Mouse (Mus musculus): Measurements from ENCODE around the gene Evi2a. TPM values are rescaled to one million over a fixed set of nuclear protein-coding genes. Genes with fewer than 3 reads are reported as not detected.

The Evi2a gene
- polyA plus RNA-seq, 1 experiment from 2014 or later, result 2.8 TPM

DNA sequence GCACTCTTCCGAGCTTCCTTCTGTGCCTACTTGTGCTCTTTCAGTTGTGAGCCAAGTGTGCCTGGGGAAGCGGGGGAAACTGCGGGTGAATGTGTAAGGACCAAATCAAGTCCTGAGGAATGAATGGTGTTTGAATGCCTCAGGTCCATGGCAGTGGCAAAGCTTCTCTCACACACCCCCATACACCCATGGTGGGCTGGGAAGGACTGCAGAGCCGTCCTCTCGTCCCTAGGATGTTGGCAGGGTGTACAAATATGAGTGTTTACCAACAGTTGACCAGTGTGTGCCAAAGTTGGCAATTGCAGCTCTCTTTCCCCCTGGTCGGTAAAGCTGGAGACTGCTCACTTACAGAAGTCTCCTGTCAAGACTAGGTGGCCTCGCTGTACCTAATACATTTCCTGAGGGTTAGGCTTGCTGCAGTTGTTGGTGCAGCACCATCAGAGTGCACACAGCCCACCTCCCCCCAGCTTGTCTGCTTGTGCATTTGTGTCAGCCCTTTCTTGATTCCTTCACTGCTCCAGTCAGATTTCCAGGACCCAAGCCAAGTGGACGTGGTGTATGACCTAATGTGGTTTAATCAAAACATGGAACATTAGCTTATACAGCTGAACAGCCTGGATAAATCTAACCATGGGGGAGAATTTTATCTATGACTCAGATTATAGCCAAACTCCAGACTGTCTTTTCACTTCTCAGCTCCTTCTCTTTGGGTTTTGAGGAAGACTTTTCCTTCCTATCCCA lies 3.7 kb upstream of the Evi2a start:
- Histone ChIP-seq H3K4me3 (no peak overlapping the region), H3K9me3 (no peaks in the 10 kb centered on the region), H3K27ac (replicated peaks) (peak overlapping the region; percentile 56; the same call in 1 of the 2 replicates), H3K27me3 (no peaks in the 10 kb centered on the region), H3K4me1 (peaks cover 8% of the 10 kb centered on the region; the same call in 1 of the 2 replicates), H3K9ac (replicated peaks) (no peak overlapping the region), H3K4me2 (replicated peaks) (no peak overlapping the region), H3K36me3 (peaks cover 18% of the 10 kb centered on the region; the same call in 1 of the 2 replicates)
- no peak for ATAC-seq (ENCODE audit: low FRiP score, low read depth)
- WGBS, result 85% methylated on average over 8 of the region's 8 CpGs

DNA sequence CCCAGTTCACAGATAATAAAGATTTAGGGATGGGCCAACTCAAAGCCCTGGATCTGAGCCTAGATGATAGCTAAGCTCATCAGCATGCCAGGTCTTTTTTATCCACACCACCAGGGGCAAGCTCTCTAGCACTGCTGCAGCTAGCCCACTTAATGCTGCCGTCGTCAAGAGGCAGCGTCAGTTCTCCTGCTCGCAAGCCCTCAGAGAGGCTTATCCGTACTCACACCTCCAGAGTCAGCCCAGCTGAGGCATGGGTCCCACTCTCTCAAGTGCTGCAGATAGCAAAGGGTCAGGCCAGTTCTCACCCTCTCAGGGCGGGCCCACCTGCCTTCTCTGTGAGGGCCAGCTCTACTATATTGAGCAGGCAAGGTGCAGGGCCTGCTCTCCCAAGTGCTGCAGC lies 2.9 kb upstream of the Evi2a start:
- Histone ChIP-seq H3K4me3 (no peak overlapping the region), H3K4me1 (peaks cover 8% of the 10 kb centered on the region; the same call in 1 of the 2 replicates), H3K27ac (replicated peaks) (no peak overlapping the region), H3K9ac (replicated peaks) (no peak overlapping the region), H3K9me3 (no peaks in the 10 kb centered on the region), H3K4me2 (replicated peaks) (no peak overlapping the region), H3K36me3 (peaks cover 20% of the 10 kb centered on the region; the same call in 1 of the 2 replicates), H3K27me3 (no peaks in the 10 kb centered on the region)
- no peak for ATAC-seq (ENCODE audit: low FRiP score, low read depth)
- WGBS, result 87% methylated on average over 6 of the region's 6 CpGs

DNA sequence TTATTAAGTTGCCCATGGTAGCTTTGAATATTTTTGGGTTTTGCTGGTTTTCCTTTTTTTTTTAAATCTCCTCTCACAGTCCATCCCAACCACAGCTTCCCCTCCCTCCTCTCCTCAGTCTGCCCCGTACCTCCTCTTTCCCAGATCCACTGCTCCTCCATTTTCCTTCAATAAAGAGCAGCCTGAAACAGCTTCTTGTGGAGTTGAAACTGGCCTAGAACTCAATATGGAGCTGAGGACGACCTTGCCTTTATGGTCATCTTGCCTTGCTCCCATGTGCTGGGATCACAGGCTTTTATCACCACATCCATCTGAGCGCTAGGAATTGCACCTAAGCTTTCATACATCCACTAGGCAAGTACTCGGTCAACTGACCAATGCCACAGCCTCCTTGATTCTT lies 1.1 kb upstream of the Evi2a start:
- WGBS, result 97% methylated on average over 4 of the region's 4 CpGs

GRCm38 (mm10) chr11:79530774-79531173 lies 365 bp upstream of the Evi2a start:
- H3K9ac ChIP-seq (replicated peaks), result no peak overlapping the region
- no peak for ATAC-seq (ENCODE audit: low FRiP score, low read depth)
- no peak overlapping the region for H3K27ac ChIP-seq (replicated peaks)
- WGBS, result 84% methylated on average over 11 of the region's 11 CpGs
- peaks cover 8% of the 10 kb centered on the region; the same call in 1 of the 2 replicates for H3K4me1 ChIP-seq
- no peaks in the 10 kb centered on the region for H3K9me3 ChIP-seq
- H3K36me3 ChIP-seq, result 0 out of 2 replicates have a peak, but pooled peaks cover 19% of the 10 kb centered on the region
- no peaks in the 10 kb centered on the region for H3K27me3 ChIP-seq
- no peak overlapping the region for H3K4me3 ChIP-seq
- H3K4me2 ChIP-seq (replicated peaks), result no peak overlapping the region

More for the DNA sequence above, 1.1 kb upstream of the Evi2a start:
- no peak for ATAC-seq (ENCODE audit: low FRiP score, low read depth)
- Histone ChIP-seq H3K27me3 (no peaks in the 10 kb centered on the region), H3K9me3 (no peaks in the 10 kb centered on the region), H3K9ac (replicated peaks) (no peak overlapping the region), H3K4me1 (peaks cover 8% of the 10 kb centered on the region; the same call in 1 of the 2 replicates), H3K27ac (replicated peaks) (no peak overlapping the region), H3K4me2 (replicated peaks) (no peak overlapping the region), H3K36me3 (0 out of 2 replicates have a peak, but pooled peaks cover 22% of the 10 kb centered on the region), H3K4me3 (no peak overlapping the region)

GRCm38 (mm10) chr11:79529736-79530135 lies 673 bp downstream of the Evi2a start:
- H3K36me3 ChIP-seq, result 0 out of 2 replicates have a peak, but pooled peaks cover 22% of the 10 kb centered on the region

GRCm38 (mm10) chr11:79529226-79529625 lies 1.2 kb downstream of the Evi2a start:
- Histone ChIP-seq H3K36me3 (0 out of 2 replicates have a peak, but pooled peaks cover 24% of the 10 kb centered on the region), H3K4me3 (no peak overlapping the region), H3K4me1 (peaks cover 1% of the 10 kb centered on the region; the same call in 1 of the 2 replicates), H3K9ac (replicated peaks) (no peak overlapping the region), H3K27me3 (no peaks in the 10 kb centered on the region), H3K27ac (replicated peaks) (no peak overlapping the region), H3K4me2 (replicated peaks) (no peak overlapping the region), H3K9me3 (no peaks in the 10 kb centered on the region)
- WGBS, result 96% methylated on average over 6 of the region's 6 CpGs
- no peak for ATAC-seq (ENCODE audit: low FRiP score, low read depth)

More at GRCm38 (mm10) chr11:79529736-79530135, 673 bp downstream of the Evi2a start:
- H3K4me2 ChIP-seq (replicated peaks), result no peak overlapping the region
- H3K9me3 ChIP-seq, result no peaks in the 10 kb centered on the region
- H3K4me1 ChIP-seq, result peaks cover 6% of the 10 kb centered on the region; the same call in 1 of the 2 replicates
- H3K9ac ChIP-seq (replicated peaks), result no peak overlapping the region
- no peak for ATAC-seq (ENCODE audit: low FRiP score, low read depth)
- no peak overlapping the region for H3K27ac ChIP-seq (replicated peaks)
- WGBS, result 99% methylated on average over 2 of the region's 2 CpGs
- no peaks in the 10 kb centered on the region for H3K27me3 ChIP-seq
- no peak overlapping the region for H3K4me3 ChIP-seq

- Histone ChIP-seq H3K4me2 (replicated peaks) (no peak overlapping the region), H3K27me3 (no peaks in the 10 kb centered on the region), H3K4me1 (no peaks in the 10 kb centered on the region; the same call in 1 of the 2 replicates), H3K27ac (replicated peaks) (no peak overlapping the region), H3K9me3 (no peaks in the 10 kb centered on the region), H3K4me3 (no peak overlapping the region), H3K9ac (replicated peaks) (no peak overlapping the region), H3K36me3 (0 out of 2 replicates have a peak, but pooled peaks cover 26% of the 10 kb centered on the region)
- no peak for ATAC-seq (ENCODE audit: low FRiP score, low read depth)
- WGBS, result 96% methylated on average over 3 of the region's 3 CpGs
Measured at GRCm38 (mm10) chr11:79528601-79529000, 1.8 kb downstream of the Evi2a start.

DNA sequence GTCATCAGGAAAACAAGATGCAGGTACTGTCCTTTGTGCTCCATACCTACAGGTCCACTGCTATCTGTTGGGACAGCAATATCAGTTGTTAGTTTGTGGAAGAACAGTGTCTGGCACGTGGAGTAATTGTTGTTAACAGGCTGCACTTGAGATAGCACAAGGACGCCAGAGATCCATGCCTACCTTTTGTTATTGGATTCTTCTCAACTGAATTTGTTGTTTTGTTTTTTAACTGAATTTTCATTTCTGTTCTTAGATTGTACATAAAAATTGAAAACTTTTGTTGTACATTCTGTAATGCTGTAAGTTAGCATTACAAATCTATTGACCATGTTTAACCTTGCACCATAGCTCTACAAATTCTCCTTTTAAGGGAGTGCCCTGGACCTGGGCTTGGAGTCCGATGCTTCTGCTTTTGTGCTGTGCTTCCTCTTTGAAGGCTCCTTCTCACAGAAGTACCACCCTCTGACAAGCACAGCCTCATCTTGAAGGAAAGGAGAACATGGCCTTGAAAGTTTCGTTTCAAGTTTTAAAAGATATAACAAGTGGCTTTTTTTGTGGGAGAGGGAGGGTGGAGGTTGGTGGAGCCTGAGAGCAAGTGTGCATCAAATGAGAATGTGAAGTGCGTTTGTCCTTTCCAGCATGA lies 2.5 kb downstream of the Evi2a start:
- WGBS, result 93% methylated on average over 5 of the region's 5 CpGs
- no peaks in the 10 kb centered on the region for H3K9me3 ChIP-seq
- H3K9ac ChIP-seq (replicated peaks), result no peak overlapping the region

GRCm38 (mm10) chr11:79527015-79527738 lies 3.2 kb downstream of the Evi2a start:
- no peaks in the 10 kb centered on the region for H3K4me1 ChIP-seq
- no peak for ATAC-seq (ENCODE audit: low FRiP score, low read depth)
- H3K9me3 ChIP-seq, result no peaks in the 10 kb centered on the region
- H3K27me3 ChIP-seq, result no peaks in the 10 kb centered on the region
- H3K27ac ChIP-seq (replicated peaks), result no peak overlapping the region
- no peak overlapping the region for H3K9ac ChIP-seq (replicated peaks)
- H3K4me2 ChIP-seq (replicated peaks), result no peak overlapping the region
- 0 out of 2 replicates have a peak, but pooled peaks cover 20% of the 10 kb centered on the region for H3K36me3 ChIP-seq
- 87% methylated on average over 15 of the region's 15 CpGs for WGBS
- H3K4me3 ChIP-seq, result no peak overlapping the region

More for the DNA sequence above, 2.5 kb downstream of the Evi2a start:
- H3K27ac ChIP-seq (replicated peaks), result no peak overlapping the region
- no peaks in the 10 kb centered on the region for H3K4me1 ChIP-seq
- H3K4me3 ChIP-seq, result no peak overlapping the region
- no peak for ATAC-seq (ENCODE audit: low FRiP score, low read depth)
- H3K27me3 ChIP-seq, result no peaks in the 10 kb centered on the region
- 0 out of 2 replicates have a peak, but pooled peaks cover 23% of the 10 kb centered on the region for H3K36me3 ChIP-seq
- no peak overlapping the region for H3K4me2 ChIP-seq (replicated peaks)

- 96% methylated on average over 3 of the region's 3 CpGs for WGBS
- H3K9me3 ChIP-seq, result no peaks in the 10 kb centered on the region
- H3K27ac ChIP-seq (replicated peaks), result no peak overlapping the region
- H3K27me3 ChIP-seq, result no peaks in the 10 kb centered on the region
- no peak overlapping the region for H3K4me3 ChIP-seq
- ATAC-seq (ENCODE audit: low FRiP score, low read depth), result no peak
- no peak overlapping the region for H3K9ac ChIP-seq (replicated peaks)
- 0 out of 2 replicates have a peak, but pooled peaks cover 18% of the 10 kb centered on the region for H3K36me3 ChIP-seq
- H3K4me2 ChIP-seq (replicated peaks), result no peak overlapping the region
- no peaks in the 10 kb centered on the region for H3K4me1 ChIP-seq
Measured at GRCm38 (mm10) chr11:79526549-79526948, 3.9 kb downstream of the Evi2a start.

GRCm38 (mm10) chr11:79524310-79524575 lies 6.2 kb downstream of the Evi2a start:
- H3K27me3 ChIP-seq, result no peaks in the 10 kb centered on the region
- no peak for ATAC-seq (ENCODE audit: low FRiP score, low read depth)
- 0 out of 2 replicates have a peak, but pooled peaks cover 18% of the 10 kb centered on the region for H3K36me3 ChIP-seq
- no peak overlapping the region for H3K4me2 ChIP-seq (replicated peaks)
- no peak overlapping the region for H3K9ac ChIP-seq (replicated peaks)
- no peak overlapping the region for H3K27ac ChIP-seq (replicated peaks)
- no peaks in the 10 kb centered on the region for H3K9me3 ChIP-seq
- no peak overlapping the region for H3K4me3 ChIP-seq
- WGBS, result 83% methylated on average over 1 of the region's 1 CpGs
- H3K4me1 ChIP-seq, result no peaks in the 10 kb centered on the region

Measured in midbrain, embryonic 12.5 days (tissue).